19 mouse cellular contexts compared by ENCODE assay signal in the genomic region with DNA sequence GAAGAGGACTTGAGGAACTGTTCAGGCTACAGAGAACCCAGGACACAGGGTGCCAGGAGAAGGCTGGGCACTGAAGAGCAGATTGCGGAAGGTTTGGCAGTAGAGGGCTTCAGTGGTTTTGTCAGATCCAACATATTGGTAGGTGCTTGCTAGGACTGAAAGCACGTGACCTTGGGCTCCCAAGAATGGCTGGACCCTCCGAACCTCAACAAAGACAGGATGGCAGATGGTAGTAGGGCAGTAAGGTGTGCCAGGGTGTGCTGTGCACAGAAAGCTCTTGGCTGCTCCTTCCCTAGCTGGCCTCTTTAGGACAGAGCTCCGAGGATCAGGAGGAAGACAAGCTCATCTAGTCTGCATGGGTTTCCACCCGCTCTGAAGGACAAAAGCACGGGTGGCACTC. TPM values are rescaled to one million over a fixed set of nuclear protein-coding genes. Genes with fewer than 3 reads are reported as not detected.
"Had no signal": no experiment of that assay in that cellular context is flagged by ENCODE, and none has a peak within 500 bp of the region (broad histone marks: within the 10 kb centered on the region; RNA-seq: fewer than 3 reads in every experiment).

No protein-coding gene starts in this region.

- H3K9me3 ChIP-seq: limb, embryonic 12.5 days; stomach, embryonic 15.5 days had no signal

- H3K27ac ChIP-seq: limb, embryonic 12.5 days; liver, embryonic 14.5 days; stomach, embryonic 15.5 days had no signal

- H3K4me3 ChIP-seq: limb, embryonic 12.5 days; stomach, embryonic 15.5 days had no signal

- H3K27me3 ChIP-seq: limb, embryonic 12.5 days; stomach, embryonic 15.5 days had no signal

- DNase-seq: kidney, postnatal 25 days; layer of hippocampus, adult 9-11 months; layer of hippocampus, postnatal 36 days; liver; lung, adult 18-20 months; right cerebral cortex, postnatal 14 days; thymus, adult 2 months; thymus, postnatal 25 days had no signal

- H3K36me3 ChIP-seq: stomach, embryonic 15.5 days had no signal

RNA-seq across cellular contexts. Expression of a gene that starts 6.0 kb away (rescaled TPM):
- total RNA-seq: midbrain, postnatal 0 days had no signal
- polyA plus RNA-seq: midbrain, postnatal 0 days had no signal

RNA-seq across cellular contexts. Expression of a gene that starts 58.7 kb away (rescaled TPM):
- total RNA-seq: layer of hippocampus, postnatal 36 days; left cerebral cortex, adult 8-10 months; left cerebral cortex, postnatal 36 days; midbrain, postnatal 0 days had no signal
- polyA plus RNA-seq: kidney, embryonic 14.5 days; midbrain, postnatal 0 days; neural tube, embryonic 14.5 days; spleen, adult 2 months; testis, adult 2 months; urinary bladder, adult 2 months had no signal
